Mouse (Mus musculus) ovary, postnatal 14 days (tissue): ENCODE measurements at regions not wholly inside any gene's neighbourhood (a gene's known extent, or its start where the extent isn't known, plus 50 kb on each side); places are given as distances from the start of the nearest gene placed in this dataset.
"Not testable (repeated sequence)": the region's sequence is repeated elsewhere in the genome, so short reads cannot be mapped to it uniquely, and the experiment has no call there.

Experiments
- DNase-seq: peaks from one replicate; pipeline ENCODE4 v3.0.0; 2022; ENCODE audit warnings: low spot score

DNA sequence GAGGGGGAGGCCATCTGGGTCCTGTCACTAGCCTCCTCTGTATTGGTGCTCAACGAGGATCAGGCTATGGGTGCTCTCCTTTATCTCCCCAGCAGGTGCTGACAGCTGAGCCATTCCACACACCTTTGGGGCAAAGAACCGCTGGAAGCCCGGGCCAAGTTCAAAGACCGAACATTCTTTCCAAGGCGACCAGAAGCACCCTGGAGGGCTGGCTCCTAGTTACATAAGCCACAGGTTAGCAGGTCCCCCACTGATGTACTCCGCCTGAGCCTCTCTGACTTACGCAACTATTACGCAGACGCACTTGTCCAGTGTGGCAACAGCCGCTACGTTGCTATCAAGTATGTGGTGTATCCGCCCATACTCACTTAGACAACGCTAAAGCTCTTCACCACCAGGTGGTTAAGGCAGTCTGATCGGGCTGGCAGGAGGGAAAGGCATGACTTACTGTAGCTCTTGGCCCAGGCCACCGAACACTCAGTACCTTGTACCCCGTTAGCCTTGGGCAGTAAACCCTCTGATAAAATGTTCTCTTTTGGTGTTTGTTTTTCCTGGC is 69.2 kb downstream of the Gm33543 start:
- no peak for DNase-seq

DNA sequence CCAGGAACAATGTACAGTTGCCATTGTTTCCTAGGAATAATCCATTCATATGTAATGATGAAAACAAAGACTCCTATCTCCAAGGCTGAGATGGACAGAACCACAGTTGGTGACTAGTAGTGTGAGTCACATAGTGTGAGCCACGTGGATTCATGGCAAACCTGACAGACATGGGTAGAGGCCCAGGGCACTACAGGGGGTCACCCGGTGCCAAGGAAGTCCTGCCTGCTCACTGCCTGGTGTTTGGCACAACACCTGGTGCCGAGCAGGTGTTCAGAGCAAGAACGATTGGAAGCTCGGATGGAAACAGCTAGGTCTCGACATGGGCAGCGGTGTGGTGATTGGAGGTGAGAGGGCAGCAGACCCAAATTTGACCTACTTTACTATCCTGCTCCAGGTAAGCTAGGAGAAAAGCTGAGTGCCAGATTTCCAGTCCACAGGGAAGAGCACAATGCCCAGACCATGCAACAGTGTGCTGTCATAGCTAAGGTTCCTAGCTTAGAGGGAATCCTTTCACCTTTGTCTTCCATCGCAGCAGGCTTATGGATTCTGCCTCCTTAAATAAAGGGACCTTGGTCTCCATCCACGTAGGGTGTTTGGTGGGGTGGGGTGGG is 69.8 kb downstream of the Gm33543 start:
- no peak for DNase-seq

DNA sequence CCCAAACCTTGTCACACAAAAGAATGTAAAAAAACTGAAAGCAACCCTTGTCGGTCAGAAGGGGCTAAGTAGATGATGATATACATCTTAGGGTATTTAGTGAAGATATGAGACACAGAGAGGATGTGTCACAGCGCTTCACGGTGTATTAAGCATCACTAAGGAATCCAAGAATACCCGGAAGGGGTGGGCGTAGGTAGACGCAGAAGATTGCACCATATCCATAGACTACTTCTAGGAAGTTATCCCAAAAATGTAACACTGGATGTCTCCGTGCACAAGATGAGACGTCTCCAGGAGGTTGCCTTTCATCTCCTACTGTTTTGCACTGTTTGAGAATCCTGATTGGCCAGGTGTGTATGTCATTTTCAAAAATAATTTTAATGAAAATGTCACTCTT is 73.8 kb downstream of the Gm33543 start:
- DNase-seq: no peak

DNA sequence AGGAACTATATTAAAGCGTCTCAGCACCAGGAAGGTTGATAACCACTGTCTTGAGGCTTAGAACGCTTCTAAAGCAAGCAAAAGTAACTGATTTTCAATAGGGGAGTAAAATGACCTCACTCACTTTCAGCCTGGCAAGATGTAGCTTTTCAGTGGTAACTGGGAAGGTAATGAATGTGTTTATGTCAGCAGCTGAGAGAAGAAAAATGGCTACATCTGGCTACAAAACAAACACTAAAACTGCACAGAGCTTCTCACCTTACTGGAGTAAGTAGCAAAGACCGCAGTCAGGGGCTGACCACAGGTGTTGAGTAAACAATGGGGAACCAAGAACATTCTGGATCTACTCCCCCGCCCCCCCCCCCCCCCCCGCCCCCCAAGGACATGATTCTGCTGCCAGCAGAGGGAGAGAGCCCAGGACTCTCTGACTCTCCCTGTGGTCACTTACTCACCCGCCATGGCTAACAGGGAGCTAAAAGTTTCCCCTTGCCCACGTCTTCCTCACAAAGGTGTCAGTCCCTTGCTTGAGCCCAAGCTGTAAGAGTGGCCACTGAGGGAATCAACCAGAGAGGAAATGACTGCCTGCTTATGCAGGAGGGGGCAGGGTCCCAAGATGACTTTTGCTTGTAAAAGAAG is 75.1 kb downstream of the Gm33543 start:
- DNase-seq: no peak

DNA sequence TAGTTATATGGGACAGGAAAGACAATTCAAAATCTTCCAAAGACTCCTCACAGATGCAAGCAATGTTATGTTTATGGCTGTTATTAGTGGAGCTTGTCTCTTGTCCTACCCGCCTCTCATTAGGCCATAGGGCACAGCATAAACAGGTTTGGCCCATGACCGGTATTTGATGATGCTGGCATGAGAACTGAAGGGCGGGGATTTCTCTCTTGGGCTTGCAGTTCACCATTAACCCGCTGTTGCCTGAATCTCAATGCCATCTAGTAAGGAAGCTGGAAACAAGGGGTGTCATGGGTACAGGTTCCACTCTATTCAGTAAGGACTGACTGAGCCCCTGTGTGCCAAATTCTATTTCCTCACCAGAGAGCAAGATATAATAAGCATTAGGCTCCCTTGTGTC is 78.6 kb downstream of the Gm33543 start:
- no peak for DNase-seq

DNA sequence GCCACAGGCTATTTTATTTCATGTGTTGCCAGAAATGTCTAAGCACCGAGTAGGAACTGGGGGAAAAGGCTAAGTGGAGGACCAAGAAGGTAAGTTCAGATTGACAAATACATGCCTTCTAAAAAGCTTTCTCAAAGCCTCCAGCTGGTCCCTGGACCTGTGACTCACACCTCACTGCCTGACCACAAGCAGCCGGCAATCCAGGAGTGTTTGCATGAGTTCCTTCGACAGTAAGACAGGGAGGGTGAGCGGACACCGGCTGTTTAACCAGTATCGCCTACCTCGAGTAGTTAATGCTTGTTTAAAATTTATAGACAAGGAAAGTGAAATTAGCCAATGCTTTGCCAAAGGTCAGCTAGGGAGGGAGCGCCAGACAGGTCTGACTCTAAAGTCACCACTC is 80.1 kb downstream of the Gm33543 start:
- no peak for DNase-seq

DNA sequence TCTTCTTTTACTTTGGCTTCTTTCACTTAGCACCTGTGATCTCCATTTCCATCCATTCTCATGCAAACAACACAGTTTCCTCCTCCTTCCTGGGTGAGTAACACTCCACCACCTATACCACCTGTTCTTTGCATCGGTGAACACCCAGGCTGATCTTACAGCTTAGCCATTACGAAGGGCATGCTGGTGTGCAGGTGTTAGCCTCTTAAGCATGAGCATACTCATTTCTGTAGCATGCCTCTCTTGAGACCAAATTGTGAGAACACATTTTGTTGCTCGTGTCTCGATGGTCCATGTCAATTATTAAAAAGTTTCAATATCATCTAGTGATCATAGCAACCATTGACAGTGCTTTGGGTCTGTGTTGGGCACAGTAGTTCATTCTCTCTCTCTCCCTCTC is 80.8 kb downstream of the Gm33543 start:
- DNase-seq: no peak

DNA sequence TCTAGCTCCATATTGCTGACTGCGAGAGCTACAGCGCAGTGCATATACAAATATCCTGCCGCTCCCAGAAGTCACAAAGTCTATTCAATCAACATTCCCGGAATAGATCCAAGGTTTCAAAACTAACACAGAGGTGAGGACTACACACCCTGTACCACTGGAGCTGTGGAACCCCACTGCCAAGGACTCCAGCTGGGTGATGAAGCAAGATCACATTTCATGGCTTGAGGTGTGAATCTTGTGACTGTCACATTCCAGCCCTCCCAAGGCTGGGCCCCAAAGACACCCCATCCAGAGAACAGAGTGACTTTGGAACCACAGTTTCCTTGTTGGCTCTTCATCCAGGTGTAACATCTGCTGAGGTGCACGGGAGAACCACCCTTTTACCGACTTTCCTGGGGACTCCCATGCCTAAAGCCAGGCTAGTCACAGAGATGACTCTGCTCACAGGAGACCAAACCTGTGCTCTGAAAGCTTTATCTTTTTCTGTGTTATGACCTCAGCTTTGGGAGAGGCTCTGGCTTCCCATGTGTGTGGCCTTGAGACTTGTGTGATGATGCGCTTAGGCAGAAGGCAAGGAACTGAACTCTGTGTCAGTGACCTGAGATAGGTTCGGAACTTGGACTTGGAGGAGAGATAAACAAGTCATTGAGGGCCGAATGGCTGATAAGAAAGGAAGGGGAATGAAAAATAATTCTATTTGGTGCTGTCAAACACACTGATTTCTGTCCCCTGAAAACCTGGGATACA is 82.4 kb downstream of the Gm33543 start:
- no peak for DNase-seq

DNA sequence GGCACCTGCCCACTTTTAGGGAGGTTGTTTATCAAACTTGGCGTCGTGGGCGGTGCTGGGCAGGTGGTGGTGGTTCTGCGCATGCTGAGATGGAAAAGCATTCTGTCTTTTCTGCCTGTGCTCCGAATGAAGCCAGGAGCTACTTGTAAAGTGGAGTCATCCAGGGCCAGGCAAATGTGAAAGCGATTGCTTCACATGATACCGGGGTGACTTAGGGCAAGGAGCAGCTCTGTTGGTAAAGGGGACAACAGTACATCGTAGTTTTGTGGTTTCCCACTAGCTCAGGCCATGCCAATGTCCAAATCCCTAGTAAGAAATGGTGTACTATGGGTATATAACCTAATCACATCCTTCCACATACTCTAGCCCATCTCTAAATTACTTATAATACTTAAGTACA is 84.5 kb downstream of the Gm33543 start:
- no peak for DNase-seq

DNA sequence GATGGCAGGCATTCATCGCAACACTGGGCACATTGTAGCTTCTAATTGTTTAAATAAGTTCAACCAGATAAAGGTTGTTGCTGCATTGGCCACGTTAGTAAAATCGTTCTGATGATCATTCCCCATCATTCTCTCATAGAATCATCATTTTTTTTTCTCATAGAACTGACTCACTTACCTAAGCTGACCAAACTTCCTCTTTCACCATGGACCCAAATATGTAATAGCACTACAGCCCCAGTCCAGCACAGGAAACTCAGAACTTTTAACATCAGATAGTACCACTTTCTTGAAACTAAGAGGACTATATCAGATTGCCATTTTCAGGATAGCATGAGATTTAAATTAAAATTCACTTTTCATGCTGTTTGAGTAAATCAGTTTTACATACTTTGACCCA is 82.2 kb upstream of the Anapc15-ps start:
- no peak for DNase-seq

DNA sequence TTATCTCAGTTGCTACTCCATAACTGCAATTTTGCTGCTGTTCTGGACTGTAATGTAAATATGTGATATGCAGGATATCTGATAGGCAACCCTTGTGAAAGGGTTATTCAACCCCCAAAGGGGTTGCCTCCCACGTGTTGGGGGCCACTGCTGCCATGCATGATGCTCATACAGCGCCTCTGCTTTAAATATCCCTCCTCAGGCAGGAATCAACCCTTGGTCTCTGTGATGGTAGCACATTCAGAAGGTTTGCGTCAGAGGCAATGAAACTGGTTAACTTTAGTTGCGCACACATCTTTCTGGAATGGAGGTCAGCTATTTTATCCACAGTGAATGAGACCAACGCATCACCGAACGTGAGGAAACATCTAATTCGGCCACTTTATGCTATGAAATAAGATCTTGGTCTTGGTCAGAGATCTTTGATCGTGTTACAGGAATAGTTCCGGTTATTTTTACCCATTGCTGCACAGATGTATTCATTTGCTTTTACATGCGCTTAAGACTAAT is 80.2 kb upstream of the Anapc15-ps start:
- DNase-seq: no peak

DNA sequence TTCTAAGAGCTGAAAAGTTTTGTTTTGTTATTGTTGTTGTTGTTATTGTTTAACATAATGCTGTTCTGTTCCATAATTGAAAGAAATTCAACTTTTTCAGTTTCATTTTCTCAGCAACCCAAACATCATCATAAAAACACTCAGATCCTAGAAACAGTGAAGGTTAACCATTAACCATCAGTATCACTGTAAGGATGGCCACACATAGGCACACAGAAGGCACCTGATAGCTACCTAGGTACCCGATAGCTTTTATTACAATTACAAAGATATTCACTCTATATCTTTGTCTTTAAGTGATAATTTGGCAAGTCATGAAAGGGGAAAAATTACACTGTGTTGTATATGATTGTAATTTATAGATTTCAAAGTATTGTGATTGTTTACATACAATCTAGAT is 75.1 kb upstream of the Anapc15-ps start:
- DNase-seq: no peak

DNA sequence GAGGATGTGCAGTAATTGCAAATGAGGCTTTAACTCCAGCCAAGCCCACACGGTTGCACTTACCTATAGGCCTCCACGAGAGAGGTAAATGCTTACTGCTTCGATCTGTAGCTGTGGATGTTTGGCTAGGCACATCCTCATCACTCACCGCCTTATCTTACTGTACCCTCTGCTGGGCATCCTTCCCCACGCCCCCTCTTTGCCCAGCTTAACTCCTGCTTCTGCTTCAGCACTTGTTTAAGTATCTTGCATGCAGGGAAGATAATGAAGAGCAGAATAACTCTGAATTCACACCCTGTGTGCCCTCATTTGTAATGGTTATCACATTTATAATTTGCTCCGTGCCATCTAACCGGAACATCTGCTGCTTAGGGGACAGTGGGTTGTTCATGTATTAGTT is 74.7 kb upstream of the Anapc15-ps start:
- no peak for DNase-seq

DNA sequence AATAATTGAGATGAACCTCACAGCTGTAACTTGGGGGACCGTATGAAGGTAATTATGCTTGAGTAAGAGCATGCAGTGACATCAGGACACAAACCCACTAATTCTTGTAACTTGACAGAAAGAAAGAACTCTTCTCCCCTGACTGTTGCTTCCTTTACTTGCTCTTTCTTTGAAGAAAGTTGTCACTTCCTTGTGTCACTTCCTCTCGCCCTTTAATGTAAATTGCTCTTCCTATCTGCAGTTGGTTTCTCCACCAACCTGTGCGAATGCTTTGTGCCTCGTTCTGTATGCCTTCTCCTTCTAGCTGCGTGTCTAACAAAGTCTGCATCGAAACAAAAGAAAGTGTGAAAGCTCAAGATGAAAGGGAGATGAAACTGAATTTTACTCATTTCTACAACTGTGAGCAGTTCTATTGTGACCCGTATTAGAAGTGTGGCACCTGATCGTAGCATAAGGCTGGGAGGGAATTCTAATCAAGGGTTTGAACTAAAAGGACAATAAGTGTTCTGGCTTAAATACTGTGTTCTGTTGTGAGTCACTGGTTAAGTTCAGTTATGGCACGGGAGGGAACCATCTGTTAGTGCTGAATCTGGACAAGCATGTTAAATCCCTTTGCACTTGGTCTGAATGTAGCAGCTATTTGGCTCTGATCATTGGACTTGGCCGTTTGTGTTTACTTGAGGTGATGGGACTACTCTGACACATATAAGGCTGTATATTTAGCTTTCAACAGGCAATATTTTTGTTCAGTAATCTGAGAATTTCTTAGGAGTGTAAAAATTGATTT is 72.8 kb upstream of the Anapc15-ps start:
- no peak for DNase-seq

DNA sequence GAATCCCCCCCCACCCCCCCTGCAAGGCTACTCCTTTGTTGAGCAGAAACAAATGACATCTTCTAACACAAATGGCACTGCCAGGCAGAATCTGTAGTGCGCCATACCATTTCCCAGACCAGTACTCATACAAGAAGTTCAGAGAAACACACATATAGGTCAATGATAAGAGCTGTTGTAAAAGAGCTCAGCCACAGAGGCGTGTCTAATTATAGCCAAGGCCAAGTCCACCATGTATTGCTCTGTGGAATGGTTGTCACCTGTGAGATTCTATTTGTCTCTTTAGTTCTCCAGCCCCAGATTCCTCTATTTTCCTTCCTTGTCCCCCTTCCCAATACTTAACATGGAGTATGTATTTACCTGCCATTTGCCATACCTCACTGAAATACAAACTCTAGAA is 72.0 kb upstream of the Anapc15-ps start:
- DNase-seq: no peak

DNA sequence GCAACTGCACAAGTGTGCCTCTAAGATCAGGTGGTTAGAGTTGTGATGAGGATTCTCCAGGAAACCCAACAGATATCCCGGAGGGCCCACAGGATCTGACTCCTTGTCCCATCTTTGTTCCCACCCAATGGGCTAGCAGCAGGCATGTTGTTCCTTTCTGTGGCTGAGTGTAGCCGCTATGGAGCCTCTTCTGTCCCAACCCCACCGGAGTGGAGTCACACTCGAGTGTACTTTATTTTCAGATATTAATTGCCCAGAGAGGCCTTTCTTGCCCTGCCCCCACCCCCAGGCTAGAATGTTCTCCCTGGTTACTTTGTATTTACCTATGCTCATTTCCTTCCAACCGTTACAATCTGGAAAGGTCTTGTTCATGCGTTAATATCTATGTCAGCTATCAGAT is 70.4 kb upstream of the Anapc15-ps start:
- DNase-seq: no peak

DNA sequence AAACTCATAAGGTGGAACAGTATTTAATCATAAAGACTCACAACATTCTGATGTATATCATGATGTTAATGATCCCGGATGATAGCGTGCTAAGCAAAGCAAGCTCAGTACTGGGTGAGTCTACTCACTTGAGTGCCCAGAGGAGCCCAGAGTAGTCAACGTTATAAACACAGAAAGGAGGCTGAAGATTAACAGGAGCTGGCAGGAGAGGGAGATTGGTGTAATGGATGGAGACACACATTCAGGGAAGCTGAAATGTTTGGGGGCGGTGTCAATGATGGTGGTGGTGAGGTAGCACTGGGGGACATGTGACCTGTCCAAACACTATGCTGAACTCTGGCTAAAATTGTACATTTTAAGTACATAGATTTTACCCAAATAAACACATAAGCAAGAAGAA is 66.2 kb upstream of the Anapc15-ps start:
- DNase-seq: no peak

DNA sequence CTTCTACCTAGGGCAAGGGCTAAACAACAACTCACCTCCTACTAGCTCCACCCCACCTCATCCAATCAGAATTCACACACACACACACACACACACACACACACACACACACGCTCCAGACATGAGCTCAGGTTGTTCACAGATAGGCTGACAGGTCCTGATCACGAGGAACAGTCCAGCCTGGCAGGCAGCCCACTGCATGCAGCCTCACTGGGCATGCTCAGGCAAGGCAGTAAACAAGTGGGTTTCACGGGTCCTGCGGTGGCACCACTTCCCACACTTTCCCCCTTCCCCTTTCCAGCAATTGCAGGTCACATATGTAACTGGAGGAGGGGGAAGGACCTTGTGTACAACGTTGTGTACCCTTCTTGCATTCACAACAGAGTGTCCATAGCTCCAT is 63.5 kb upstream of the Anapc15-ps start:
- not testable (repeated sequence) for DNase-seq

DNA sequence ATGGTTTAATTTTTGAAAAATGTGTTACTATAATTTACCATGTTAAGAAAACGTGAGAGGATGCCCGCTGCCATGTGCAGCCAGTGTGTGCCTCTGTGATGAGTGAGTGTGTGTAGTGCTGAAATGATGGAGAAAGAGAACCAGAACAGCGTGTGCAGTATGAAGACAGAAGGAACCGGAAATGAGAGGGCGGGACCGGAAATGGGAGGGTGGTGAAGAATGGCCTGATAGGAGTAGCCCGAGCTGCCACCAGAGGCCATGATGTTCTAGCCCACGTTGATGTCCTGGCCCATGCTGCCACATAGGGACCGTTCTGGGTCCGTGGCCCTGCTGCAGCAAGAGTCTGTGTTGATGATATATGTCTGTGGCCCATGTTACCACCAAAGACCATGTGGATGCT is 57.8 kb upstream of the Anapc15-ps start:
- no peak for DNase-seq

DNA sequence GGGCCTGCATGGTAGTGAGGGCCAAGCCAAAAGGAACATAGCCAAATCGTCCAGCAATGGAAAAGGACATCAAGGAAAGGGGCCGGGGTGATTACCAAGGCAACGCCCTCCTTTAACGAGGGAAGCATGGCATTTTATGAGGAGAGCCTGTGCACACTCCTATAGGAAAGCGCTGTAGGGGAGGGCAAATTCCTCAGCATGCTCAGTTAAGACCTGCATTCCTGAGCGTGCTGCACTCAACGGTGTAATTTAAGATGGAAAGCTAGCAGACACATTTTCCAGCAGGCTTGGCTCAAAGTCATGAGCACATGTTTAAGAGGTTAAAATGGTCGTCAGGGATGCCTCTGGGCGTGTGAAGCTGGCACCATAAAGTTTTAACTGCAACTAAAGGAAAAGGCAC is 56.6 kb upstream of the Anapc15-ps start:
- DNase-seq: no peak

DNA sequence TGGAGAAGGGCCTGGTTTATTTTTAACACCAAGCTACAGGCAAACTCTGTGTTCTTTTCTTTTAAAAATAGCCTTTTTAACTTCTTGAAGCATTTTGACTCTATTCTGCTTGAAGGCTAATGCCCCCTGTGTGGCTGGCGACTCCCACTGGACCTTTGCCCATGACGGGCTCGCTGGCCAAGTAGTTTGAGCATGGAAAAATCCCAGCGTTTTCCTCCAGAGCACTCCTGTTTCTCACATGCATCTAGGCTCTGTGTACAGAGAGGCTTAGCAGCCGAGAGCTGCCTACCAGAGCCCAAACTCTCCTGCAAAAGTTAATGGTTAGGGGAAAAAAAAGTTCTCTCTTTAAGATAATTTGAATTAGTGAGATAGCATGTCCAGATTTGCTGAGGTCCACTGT is 52.7 kb upstream of the Anapc15-ps start:
- peak; percentile 46 for DNase-seq

DNA sequence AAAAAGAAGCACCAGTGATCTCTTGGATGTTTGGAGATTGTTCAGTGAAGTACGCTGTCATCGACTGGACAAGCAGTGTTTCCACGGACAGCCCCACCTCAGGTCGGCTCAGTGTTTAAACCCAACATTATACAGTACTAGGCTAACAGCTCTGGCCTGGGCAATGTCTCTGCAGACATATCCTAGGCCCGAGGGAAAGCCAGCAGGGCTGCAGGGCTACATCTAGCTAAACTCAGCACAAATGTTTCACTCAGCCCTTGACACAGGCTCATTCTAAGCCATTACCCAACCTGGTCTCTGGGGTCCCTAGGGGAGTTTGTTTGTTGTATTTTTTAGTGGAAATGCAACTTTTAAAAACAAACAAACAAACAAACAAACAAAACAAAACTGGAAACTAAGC is 52.1 kb upstream of the Anapc15-ps start:
- DNase-seq: no peak
